Mouse (Mus musculus) testis, adult 2 months (tissue): ENCODE data around the gene Nxpe3. TPM values are rescaled to one million over a fixed set of nuclear protein-coding genes. Genes with fewer than 3 reads are reported as not detected.
"Not testable (repeated sequence)": the region's sequence is repeated elsewhere in the genome, so short reads cannot be mapped to it uniquely, and the experiment has no call there.

Experiments
- H3K27ac ChIP-seq: fragments of 200-500 bp; 2 replicates; pipeline ENCODE4 v1.5.1; 2012; ENCODE audit warnings: low read depth, low read length; ENCODE audit not compliant: control insufficient read depth, insufficient read depth
- H3K27me3 ChIP-seq: fragments of 200-500 bp; 2 replicates; pipeline ENCODE4 v1.6.1; 2012; ENCODE audit warnings: mild to moderate bottlenecking, low read length, moderate library complexity; ENCODE audit not compliant: control insufficient read depth, insufficient read depth
- H3K36me3 ChIP-seq: fragments of 200-500 bp; 2 replicates; pipeline ENCODE4 v1.6.1; 2012; ENCODE audit warnings: mild to moderate bottlenecking, low read length; ENCODE audit not compliant: control insufficient read depth, insufficient read depth
- H3K4me1 ChIP-seq: fragments of 200-500 bp; 2 replicates; pipeline ENCODE4 v1.6.1; 2012; ENCODE audit warnings: low read length; ENCODE audit not compliant: control insufficient read depth, insufficient read depth
- H3K4me3 ChIP-seq: fragments of 200-500 bp; 2 replicates; pipeline ENCODE4 v1.5.1; 2012; ENCODE audit warnings: low read depth, mild to moderate bottlenecking, low read length, moderate library complexity, mixed read lengths; ENCODE audit not compliant: control insufficient read depth
- CTCF ChIP-seq: fragments of 200-500 bp; IDR thresholded peaks from 2 replicates; pipeline ENCODE4 v1.5.1; 2012; ENCODE audit warnings: low read depth, mild to moderate bottlenecking, inconsistent platforms, low read length, moderate library complexity; ENCODE audit not compliant: control insufficient read depth, insufficient read depth, insufficient replicate concordance
- POLR2A ChIP-seq: fragments of 200-500 bp; IDR thresholded peaks from 2 replicates; pipeline ENCODE4 v1.6.1; 2012; ENCODE audit warnings: low read depth, mild to moderate bottlenecking, inconsistent platforms, low read length, moderate library complexity; ENCODE audit not compliant: control insufficient read depth
- polyA plus RNA-seq: library from polyadenylated mRNA; depleted of rRNA; stranded (reverse); fragments of >200 nt; gene quantifications from 2 replicates; pipeline ENCODE4 v1.2.3, GENCODE M21; 2012

Nxpe3 gene
- polyA plus RNA-seq, 1 experiment: 8.8 TPM

- TF ChIP-seq CTCF (no peak), POLR2A (no peak)
- Histone ChIP-seq H3K36me3 (no peaks in the 10 kb centered on the region; the same call in 1 of the 2 replicates), H3K4me1 (peaks cover 3% of the 10 kb centered on the region), H3K27ac (no peak overlapping the region), H3K27me3 (no peaks in the 10 kb centered on the region), H3K4me3 (no peak overlapping the region)
Measured at GRCm38 (mm10) chr16:55843919-55844318, 51.2 kb downstream of the Nxpe3 start.

GRCm38 (mm10) chr16:55843134-55843533 lies 52.0 kb downstream of the Nxpe3 start:
- Histone ChIP-seq H3K27me3 (no peaks in the 10 kb centered on the region), H3K4me3 (no peak overlapping the region), H3K27ac (no peak overlapping the region), H3K4me1 (peaks cover 3% of the 10 kb centered on the region; the same call in 1 of the 2 replicates), H3K36me3 (no peaks in the 10 kb centered on the region; the same call in 1 of the 2 replicates)
- TF ChIP-seq CTCF (no peak), POLR2A (no peak)

DNA sequence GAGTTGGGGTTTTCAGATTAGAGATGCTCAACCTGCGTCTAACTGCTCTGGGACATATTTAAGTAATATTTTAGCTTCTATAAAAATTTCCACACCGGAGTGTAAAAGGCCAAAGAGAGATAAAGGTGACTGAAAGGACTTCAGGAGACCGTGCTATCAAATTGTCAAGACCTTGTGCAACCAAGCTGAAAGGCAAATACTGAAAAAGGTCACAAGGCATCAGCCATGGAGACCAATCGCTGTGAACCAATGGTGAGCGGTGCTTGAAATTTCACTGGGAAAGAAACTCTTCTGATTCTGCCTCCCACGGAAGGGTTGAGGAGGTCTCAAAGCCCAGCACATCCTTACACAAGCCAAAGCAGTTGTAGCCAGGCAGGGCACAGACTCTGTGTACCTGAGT lies 53.6 kb downstream of the Nxpe3 start:
- Histone ChIP-seq H3K36me3 (no peaks in the 10 kb centered on the region; the same call in 1 of the 2 replicates), H3K27ac (no peak overlapping the region)

DNA sequence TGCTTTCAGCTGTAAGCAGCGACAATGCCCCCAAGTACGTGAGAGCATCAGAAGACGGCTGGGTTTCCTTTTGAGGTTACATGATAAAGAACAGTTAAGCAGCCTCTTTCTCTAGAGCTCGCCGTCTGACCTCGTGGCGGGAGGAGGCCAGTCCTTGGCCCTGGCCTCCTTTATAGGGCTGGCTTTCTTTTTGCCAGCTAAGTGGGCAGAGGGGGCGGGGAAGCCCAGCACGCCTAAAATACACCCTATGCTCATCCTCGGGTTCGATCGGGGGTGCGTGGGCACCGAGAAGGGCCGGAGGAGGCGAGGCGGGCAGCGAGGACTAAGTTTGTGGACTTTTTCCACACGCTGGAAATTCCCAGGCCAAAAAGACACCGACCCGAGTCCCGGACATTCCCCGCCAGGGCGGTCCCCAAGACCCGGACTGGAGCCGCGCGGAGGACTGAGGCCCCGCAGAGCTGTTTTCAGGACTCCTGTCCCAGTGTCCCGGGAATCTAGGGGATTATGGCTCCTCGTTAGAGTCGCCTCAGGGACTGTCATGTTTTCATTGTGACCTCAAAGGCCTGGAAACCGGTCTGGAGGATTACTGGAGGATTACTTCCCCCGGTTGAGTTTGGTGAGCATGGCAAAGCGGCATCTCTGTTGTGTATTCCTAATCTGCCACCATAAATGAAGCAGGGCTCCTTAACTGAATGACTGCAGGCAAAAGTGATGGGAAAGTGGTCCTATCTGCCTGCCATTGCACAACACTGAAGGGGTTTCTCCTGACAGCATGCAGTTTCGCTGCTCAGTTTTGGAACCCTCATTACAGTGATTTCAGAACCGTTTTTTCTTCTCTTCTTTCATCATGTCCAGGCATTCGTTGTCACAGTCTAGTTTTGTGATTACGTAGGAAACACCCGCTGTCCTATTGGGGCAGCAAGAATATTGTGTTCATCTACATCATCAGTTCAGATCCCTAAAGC lies 56.3 kb downstream of the Nxpe3 start, which contains the start of gene Nfkbiz:
Gene Nfkbiz, minus strand, starts transcription at position 390 of the 965 bp plus-strand sequence.
- Histone ChIP-seq H3K4me1 (peaks cover 8% of the 10 kb centered on the region), H3K27me3 (no peaks in the 10 kb centered on the region), H3K36me3 (no peaks in the 10 kb centered on the region), H3K4me3 (peak within 1 kb of the TSS; percentile 95), H3K27ac (peak within 1 kb of the TSS; percentile 89)
- TF ChIP-seq POLR2A (no peak), CTCF (no peak)

More for the DNA sequence above, 53.6 kb downstream of the Nxpe3 start:
- no peak overlapping the region for H3K4me3 ChIP-seq
- H3K27me3 ChIP-seq: no peaks in the 10 kb centered on the region
- TF ChIP-seq POLR2A (no peak), CTCF (no peak)
- peaks cover 5% of the 10 kb centered on the region for H3K4me1 ChIP-seq

- TF ChIP-seq POLR2A (no peak), CTCF (no peak)
- Histone ChIP-seq H3K27me3 (no peaks in the 10 kb centered on the region), H3K4me3 (peak overlapping the region; percentile 95), H3K36me3 (no peaks in the 10 kb centered on the region), H3K27ac (peak overlapping the region; percentile 89; the same call in 1 of the 2 replicates), H3K4me1 (peaks cover 8% of the 10 kb centered on the region)
Measured at GRCm38 (mm10) chr16:55838129-55838509, 57.0 kb downstream of the Nxpe3 start.

DNA sequence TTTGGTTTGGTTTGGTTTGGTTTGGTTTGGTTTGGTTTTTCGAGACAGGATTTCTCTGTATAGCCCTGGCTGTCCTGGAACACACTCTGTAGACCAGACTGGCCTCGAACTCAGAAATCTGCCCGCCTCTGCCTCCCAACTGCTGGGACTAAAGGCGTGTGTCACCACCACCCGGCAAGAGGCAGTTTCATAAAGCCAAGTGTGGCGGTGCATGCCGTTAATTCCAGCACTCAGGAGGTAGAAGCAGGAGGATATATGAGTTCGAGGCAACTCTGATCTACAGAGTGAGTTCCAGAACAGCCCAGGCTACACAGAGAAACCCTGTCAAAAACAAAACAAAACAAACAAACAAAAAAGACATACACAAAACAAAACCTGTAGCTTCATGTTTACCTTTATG lies 57.4 kb downstream of the Nxpe3 start:
- H3K4me1 ChIP-seq, H3K36me3 ChIP-seq, H3K27ac ChIP-seq, H3K27me3 ChIP-seq: not testable (repeated sequence)
- peak overlapping the region; percentile 73 for H3K4me3 ChIP-seq

- Histone ChIP-seq H3K27ac (no peak overlapping the region), H3K36me3 (no peaks in the 10 kb centered on the region), H3K27me3 (no peaks in the 10 kb centered on the region), H3K4me3 (no peak overlapping the region), H3K4me1 (peaks cover 8% of the 10 kb centered on the region)
- TF ChIP-seq POLR2A: no peak
- TF ChIP-seq CTCF: no peak
Measured at GRCm38 (mm10) chr16:55837168-55837567, 57.9 kb downstream of the Nxpe3 start.
